Mouse (Mus musculus) thymus, postnatal 25 days (tissue): Measurements from ENCODE around the gene Prss53.
A peak's percentile ranks its signal among the peaks of the same experiment; 100 is the strongest.
"Not testable (repeated sequence)": the region's sequence is repeated elsewhere in the genome, so short reads cannot be mapped to it uniquely, and the experiment has no call there.

Experiments
- DNase-seq: peaks from one replicate; pipeline ENCODE4 v3.0.0; 2022

Gene Prss53

DNA sequence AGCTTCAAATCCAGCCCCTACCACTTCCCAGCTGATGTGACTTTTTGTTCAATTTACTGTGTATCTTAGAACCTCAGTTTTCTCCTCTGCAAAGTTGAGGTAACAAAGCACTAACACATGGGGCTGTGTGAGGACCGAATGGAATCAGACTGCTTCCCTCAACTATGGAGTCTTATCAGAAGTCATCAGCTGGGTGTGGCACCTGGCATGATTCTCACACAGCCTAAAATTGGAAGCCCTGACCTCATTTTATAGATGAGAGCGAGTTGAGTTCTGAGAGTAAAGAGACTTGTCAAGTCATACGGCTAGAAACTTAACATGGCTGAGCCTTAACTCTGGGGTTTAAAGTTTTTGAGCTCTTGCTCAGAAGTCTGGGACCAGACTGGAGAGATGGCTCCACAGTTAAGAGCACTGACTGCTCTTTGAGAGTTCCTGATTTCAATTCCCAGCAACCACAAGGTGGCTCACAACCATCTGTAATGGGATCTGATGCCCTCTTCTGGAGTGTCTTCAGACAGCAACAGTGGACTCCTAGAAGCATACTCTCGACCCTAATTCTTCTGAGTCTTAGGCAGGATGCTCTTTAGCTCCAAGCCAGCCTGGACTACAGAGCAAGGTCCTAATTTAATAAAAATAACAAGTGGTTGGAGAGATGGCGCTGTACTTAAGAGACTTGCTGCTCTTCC, 20.5 kb downstream of the Prss53 start:
- DNase-seq = peak; percentile 28

DNA sequence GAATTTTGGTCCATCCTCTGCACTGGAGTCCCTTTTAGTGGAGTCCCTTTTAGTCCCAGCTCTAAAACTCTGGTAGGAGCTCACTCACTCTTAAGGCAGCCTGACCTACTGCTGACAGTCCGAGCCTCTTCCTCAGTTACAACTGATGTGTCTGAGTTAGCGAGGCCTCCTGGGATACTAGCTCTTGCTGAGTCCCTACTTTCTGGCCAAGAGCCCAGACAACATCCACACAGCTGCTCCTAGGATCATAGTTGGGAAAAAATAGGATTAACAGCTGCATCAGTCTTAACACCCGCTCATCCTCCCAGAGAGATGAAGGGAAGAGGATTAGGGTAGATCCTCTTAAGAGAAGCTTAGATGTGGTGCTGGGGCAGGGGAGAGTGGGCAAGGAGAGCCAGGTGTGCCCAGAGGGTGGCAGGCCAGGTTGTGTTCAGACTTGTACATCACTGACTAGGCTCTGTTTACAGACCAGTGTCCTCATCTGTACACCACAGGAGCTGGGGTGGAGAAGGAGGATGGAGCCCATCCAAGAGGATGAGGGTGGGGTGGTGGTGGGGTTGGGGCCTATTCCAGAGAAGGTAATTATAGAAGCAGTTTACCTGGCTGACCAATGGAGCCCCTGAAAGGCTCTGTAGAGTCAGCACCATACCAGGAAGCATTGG, 21.5 kb downstream of the Prss53 start:
- DNase-seq = no peak

GRCm38 (mm10) chr7:127867641-127868040, 23.1 kb downstream of the Prss53 start:
- no peak for DNase-seq

GRCm38 (mm10) chr7:127866434-127866833, 24.3 kb downstream of the Prss53 start:
- DNase-seq = no peak

- no peak for DNase-seq
These were observed 32.5 kb downstream of the Prss53 start for GRCm38 (mm10) chr7:127858258-127858657.

DNA sequence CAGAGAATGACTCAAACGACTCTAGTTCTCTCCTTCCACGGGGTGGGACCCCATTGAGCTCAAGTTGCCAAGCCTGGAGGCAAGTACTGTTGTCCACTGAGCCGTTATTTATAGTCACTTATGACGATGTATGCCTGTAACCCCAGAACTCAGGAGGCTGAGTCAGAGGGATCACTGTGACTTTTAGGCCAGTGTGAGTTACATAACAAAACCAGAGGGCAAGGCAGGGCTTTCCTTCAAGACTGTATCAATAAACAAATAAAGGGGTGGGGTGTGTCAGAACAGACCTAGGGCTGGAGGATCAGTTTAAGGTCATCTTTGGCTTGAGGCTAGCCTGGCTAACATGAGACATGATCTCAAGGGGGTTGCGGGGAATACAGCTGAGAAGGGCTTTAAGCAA, 39.9 kb downstream of the Prss53 start:
- DNase-seq = no peak

DNA sequence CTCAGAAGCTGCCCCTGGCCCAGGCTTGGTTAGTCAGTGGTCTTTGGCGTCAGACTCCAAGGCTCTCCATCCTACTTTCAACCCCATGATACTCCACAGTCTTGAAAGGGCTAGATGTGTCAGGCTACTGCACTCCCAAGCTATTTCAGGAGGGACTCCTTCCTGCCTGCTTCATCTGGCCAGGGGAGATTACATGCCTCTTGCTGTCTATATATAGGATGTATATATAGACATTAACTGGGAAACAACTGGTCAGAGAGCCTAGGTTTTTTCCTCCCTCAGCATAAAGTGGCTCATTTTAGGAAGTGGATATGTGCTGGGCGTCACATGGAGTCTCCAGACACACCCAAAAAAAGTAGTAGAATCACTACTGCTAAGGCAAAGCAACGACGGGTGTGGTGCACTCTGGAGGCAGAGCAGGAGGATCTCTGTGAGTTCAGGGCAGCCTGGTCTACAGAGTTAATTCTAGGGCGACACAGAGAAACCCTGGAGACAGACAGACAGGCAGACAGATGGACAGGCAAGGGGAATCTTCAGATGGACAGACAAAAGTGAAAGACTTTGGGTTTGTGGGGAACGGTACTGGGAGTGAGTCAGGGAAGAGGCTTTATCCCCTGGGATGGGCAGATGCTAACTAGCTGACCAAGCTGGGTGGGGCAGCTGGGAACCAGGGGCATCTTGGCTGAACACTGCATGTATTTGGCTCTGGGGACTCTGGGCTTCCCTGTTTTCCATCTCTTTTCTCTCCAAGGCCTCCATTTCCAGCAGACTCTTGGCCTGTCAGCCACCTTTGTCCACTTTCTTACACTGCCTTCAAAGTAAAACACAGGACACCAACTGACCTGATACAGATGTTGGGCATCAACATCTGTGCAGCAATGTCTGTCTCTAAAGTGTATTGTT, 40.5 kb downstream of the Prss53 start:
- no peak for DNase-seq

GRCm38 (mm10) chr7:127842001-127842718, 48.6 kb downstream of the Prss53 start:
- DNase-seq = peak; percentile 78

GRCm38 (mm10) chr7:127841340-127842000, 49.3 kb downstream of the Prss53 start:
- peak; percentile 93 for DNase-seq

- DNase-seq = peak; percentile 77
These were observed 49.9 kb downstream of the Prss53 start for GRCm38 (mm10) chr7:127840886-127841285.

- DNase-seq = not testable (repeated sequence)
These were observed 50.7 kb downstream of the Prss53 start for GRCm38 (mm10) chr7:127840031-127840430.

- not testable (repeated sequence) for DNase-seq
These were observed 52.9 kb downstream of the Prss53 start for GRCm38 (mm10) chr7:127837878-127838277.

GRCm38 (mm10) chr7:127837473-127837872, 53.3 kb downstream of the Prss53 start:
- DNase-seq = no peak
